Mouse (Mus musculus): ENCODE data around the gene Tmem247.

The Tmem247 gene

GRCm38 (mm10) chr17:86913003-86913607 lies 4.0 kb upstream of the Tmem247 start:
- no peak for DNase-seq (ENCODE audit: low spot score)

GRCm38 (mm10) chr17:86915540-86915939 lies 1.6 kb upstream of the Tmem247 start:
- DNase-seq (ENCODE audit: low spot score), result no peak

GRCm38 (mm10) chr17:86918786-86919185 lies 1.6 kb downstream of the Tmem247 start:
- no peak for DNase-seq (ENCODE audit: low spot score)

GRCm38 (mm10) chr17:86919729-86920128 lies 2.6 kb downstream of the Tmem247 start:
- no peak for DNase-seq (ENCODE audit: low spot score)

GRCm38 (mm10) chr17:86924679-86925078 lies 7.5 kb downstream of the Tmem247 start:
- no peak for DNase-seq (ENCODE audit: low spot score)

- no peak for DNase-seq (ENCODE audit: low spot score)
Observed at GRCm38 (mm10) chr17:86926836-86927235, 9.7 kb downstream of the Tmem247 start.

GRCm38 (mm10) chr17:86929355-86929754 lies 12.2 kb downstream of the Tmem247 start:
- DNase-seq (ENCODE audit: low spot score), result no peak

- no peak for DNase-seq (ENCODE audit: low spot score)
Observed at GRCm38 (mm10) chr17:86929981-86930380, 12.8 kb downstream of the Tmem247 start.

GRCm38 (mm10) chr17:86932896-86933295 lies 15.7 kb downstream of the Tmem247 start:
- no peak for DNase-seq (ENCODE audit: low spot score)

GRCm38 (mm10) chr17:86937064-86937463 lies 19.9 kb downstream of the Tmem247 start:
- DNase-seq (ENCODE audit: low spot score), result no peak

GRCm38 (mm10) chr17:86937497-86938155 lies 20.5 kb downstream of the Tmem247 start:
- DNase-seq (ENCODE audit: low spot score), result peak; percentile 60

- DNase-seq (ENCODE audit: low spot score), result no peak
Observed at GRCm38 (mm10) chr17:86938683-86939082, 21.5 kb downstream of the Tmem247 start.

GRCm38 (mm10) chr17:86942112-86942511 lies 25.0 kb downstream of the Tmem247 start:
- DNase-seq (ENCODE audit: low spot score), result no peak

GRCm38 (mm10) chr17:86943158-86943557 lies 26.0 kb downstream of the Tmem247 start:
- no peak for DNase-seq (ENCODE audit: low spot score)

GRCm38 (mm10) chr17:86946078-86946477 lies 28.9 kb downstream of the Tmem247 start:
- DNase-seq (ENCODE audit: low spot score), result no peak

GRCm38 (mm10) chr17:86947840-86948796 lies 31.0 kb downstream of the Tmem247 start, which contains the start of gene Atp6v1e2:
Atp6v1e2 (minus strand) TSS chr17:86947897.
- DNase-seq (ENCODE audit: low spot score), result no peak

- no peak for DNase-seq (ENCODE audit: low spot score)
Observed at GRCm38 (mm10) chr17:86948801-86949200, 31.7 kb downstream of the Tmem247 start.

GRCm38 (mm10) chr17:86957239-86957638 lies 40.1 kb downstream of the Tmem247 start:
- DNase-seq (ENCODE audit: low spot score), result no peak

- no peak for DNase-seq (ENCODE audit: low spot score)
Observed at GRCm38 (mm10) chr17:86957968-86958367, 40.8 kb downstream of the Tmem247 start.

GRCm38 (mm10) chr17:86961301-86961841 lies 44.2 kb downstream of the Tmem247 start:
- no peak for DNase-seq (ENCODE audit: low spot score)

- peak; percentile 74 for DNase-seq (ENCODE audit: low spot score)
Observed at GRCm38 (mm10) chr17:86962297-86962893, 45.2 kb downstream of the Tmem247 start.

Measured in ovary, postnatal 14 days (tissue).